Mouse (Mus musculus): ENCODE measurements around the gene Zfp36l2.
"Not testable (repeated sequence)": the region's sequence is repeated elsewhere in the genome, so short reads cannot be mapped to it uniquely, and the experiment has no call there.

The Zfp36l2 gene

GRCm38 (mm10) chr17:84195835-84196234, 8.1 kb upstream of the Zfp36l2 start:
- no peak for DNase-seq (ENCODE audit: low read depth in 2 of 2, low spot score in 2 of 2)

- no peak for DNase-seq (ENCODE audit: low read depth in 2 of 2, low spot score in 2 of 2)
Measured at GRCm38 (mm10) chr17:84195003-84195395, 7.3 kb upstream of the Zfp36l2 start.

GRCm38 (mm10) chr17:84194282-84195002, 6.7 kb upstream of the Zfp36l2 start:
- no peak for DNase-seq (ENCODE audit: low read depth in 2 of 2, low spot score in 2 of 2)

- DNase-seq (ENCODE audit: low read depth in 2 of 2, low spot score in 2 of 2) = no peak
Measured at GRCm38 (mm10) chr17:84193411-84193810, 5.7 kb upstream of the Zfp36l2 start.

- no peak for DNase-seq (ENCODE audit: low read depth in 2 of 2, low spot score in 2 of 2)
Measured at GRCm38 (mm10) chr17:84191946-84192345, 4.2 kb upstream of the Zfp36l2 start.

- peak; percentile 84 to 90 for DNase-seq (ENCODE audit: low read depth in 2 of 2, low spot score in 2 of 2)
Measured at GRCm38 (mm10) chr17:84190885-84191284, 3.1 kb upstream of the Zfp36l2 start.

- DNase-seq (ENCODE audit: low read depth in 2 of 2, low spot score in 2 of 2) = no peak
Measured at GRCm38 (mm10) chr17:84189127-84189854, 1.5 kb upstream of the Zfp36l2 start.

- DNase-seq (ENCODE audit: low read depth in 2 of 2, low spot score in 2 of 2) = peak; percentile 61 to 70
Measured at GRCm38 (mm10) chr17:84188374-84188961, 721 bp upstream of the Zfp36l2 start.

GRCm38 (mm10) chr17:84187264-84187663, 483 bp downstream of the Zfp36l2 start:
- DNase-seq (ENCODE audit: low read depth in 2 of 2, low spot score in 2 of 2) = not testable (repeated sequence)

GRCm38 (mm10) chr17:84186451-84187202, 1.1 kb downstream of the Zfp36l2 start:
- DNase-seq (ENCODE audit: low read depth in 2 of 2, low spot score in 2 of 2) = peak; percentile 65 to 72

GRCm38 (mm10) chr17:84185581-84186450, 1.9 kb downstream of the Zfp36l2 start:
- peak; percentile 80 to 83 for DNase-seq (ENCODE audit: low read depth in 2 of 2, low spot score in 2 of 2)

GRCm38 (mm10) chr17:84185011-84185411, 2.7 kb downstream of the Zfp36l2 start:
- peak; percentile 37 to 54 for DNase-seq (ENCODE audit: low read depth in 2 of 2, low spot score in 2 of 2)

GRCm38 (mm10) chr17:84183291-84183781, 4.4 kb downstream of the Zfp36l2 start:
- DNase-seq (ENCODE audit: low read depth in 2 of 2, low spot score in 2 of 2) = peak; percentile 36 to 53

GRCm38 (mm10) chr17:84182311-84183271, 5.2 kb downstream of the Zfp36l2 start:
- DNase-seq (ENCODE audit: low read depth in 2 of 2, low spot score in 2 of 2) = peak in 1 of 2 experiments; percentile 27

- DNase-seq (ENCODE audit: low read depth in 2 of 2, low spot score in 2 of 2) = peak; percentile 55 to 59
Measured at GRCm38 (mm10) chr17:84181502-84182310, 6.0 kb downstream of the Zfp36l2 start.

GRCm38 (mm10) chr17:84180715-84181501, 6.8 kb downstream of the Zfp36l2 start:
- DNase-seq (ENCODE audit: low read depth in 2 of 2, low spot score in 2 of 2) = peak; percentile 81 to 87

- no peak for DNase-seq (ENCODE audit: low read depth in 2 of 2, low spot score in 2 of 2)
Measured at GRCm38 (mm10) chr17:84179973-84180365, 7.8 kb downstream of the Zfp36l2 start.

All from CD8-positive naive resting alpha-beta T cell, adult 2 months (primary cell).